Mouse (Mus musculus): ENCODE measurements around the gene Rmnd5b.
"Not testable (repeated sequence)": the region's sequence is repeated elsewhere in the genome, so short reads cannot be mapped to it uniquely, and the experiment has no call there.

Rmnd5b gene
- long read RNA-seq, experiment 1, transcript Rmnd5b-201 (10 exons, 1,946 nt), result major isoform, 48 of 60 reads
- long read RNA-seq, experiment 1, partial matches to known transcripts, result 5 of 60 reads
- long read RNA-seq, experiment 1, other reads (novel, unspliced or antisense), result 6 of 60 reads
- long read RNA-seq, experiment 2, transcript Rmnd5b-201 (10 exons, 1,946 nt), result major isoform, 76 of 91 reads
- long read RNA-seq, experiment 2, partial matches to known transcripts, result 8 of 91 reads
- long read RNA-seq, experiment 2, other reads (novel, unspliced or antisense), result 6 of 91 reads

DNA sequence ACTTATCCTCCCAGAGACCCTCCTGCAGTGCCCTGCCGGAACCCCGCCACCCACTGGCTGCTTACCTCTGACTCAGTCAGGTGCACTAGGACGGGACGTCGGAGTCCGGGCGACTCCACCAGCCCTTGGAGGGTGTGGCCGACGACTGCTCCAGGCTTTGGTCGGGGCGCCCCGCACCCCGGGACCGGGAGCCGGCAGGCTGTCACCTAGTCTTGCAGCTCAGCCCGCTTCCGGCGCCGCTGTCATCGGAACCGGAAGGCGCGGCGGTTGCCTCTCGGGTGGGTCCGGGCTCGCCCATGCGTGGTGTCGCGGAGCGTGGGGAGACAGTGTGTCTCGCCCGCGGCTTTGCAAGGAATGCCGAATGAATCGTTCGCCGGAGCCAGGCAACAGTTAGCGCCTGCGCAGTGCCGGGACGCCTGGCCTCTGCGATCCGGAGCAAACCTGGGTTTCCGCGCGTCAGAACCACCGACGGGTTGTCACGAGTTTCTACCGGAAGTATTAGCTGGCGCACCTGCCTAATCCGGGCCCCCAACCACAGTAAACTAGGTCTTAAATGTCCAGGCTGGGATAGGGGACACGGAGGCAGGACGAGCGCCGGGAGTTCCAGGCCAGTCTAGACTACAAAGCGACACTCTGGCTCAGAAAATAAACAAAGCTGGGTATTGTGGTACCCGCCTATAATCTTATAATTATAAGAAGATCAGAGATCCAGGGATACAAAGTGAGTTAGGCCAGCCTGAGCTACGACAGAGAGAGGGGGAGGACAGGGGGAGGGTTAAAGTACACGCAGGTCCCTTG is at the start of gene Rmnd5b:
TSS of gene Rmnd5b (minus strand) at position 372 of the 798 bp plus-strand sequence.
- intact Hi-C loops (cut with DNase I), result no loop called here

GRCm38 (mm10) chr11:51681976-51682374 is 46.3 kb upstream of the Rmnd5b start:
- intact Hi-C loops (cut with DNase I), result loop anchor here (1.0 kb wide), 1 partner anchor 65 kb away; no protein-coding TSS in a partner anchor

- intact Hi-C loops (cut with DNase I), result loop anchor here (1.0 kb wide), 1 partner anchor 64 kb away; no protein-coding TSS in a partner anchor
These were observed 45.8 kb upstream of the Rmnd5b start for GRCm38 (mm10) chr11:51681324-51681975.

GRCm38 (mm10) chr11:51679466-51679865 is 43.8 kb upstream of the Rmnd5b start:
- intact Hi-C loops (cut with DNase I), result no loop called here

DNA sequence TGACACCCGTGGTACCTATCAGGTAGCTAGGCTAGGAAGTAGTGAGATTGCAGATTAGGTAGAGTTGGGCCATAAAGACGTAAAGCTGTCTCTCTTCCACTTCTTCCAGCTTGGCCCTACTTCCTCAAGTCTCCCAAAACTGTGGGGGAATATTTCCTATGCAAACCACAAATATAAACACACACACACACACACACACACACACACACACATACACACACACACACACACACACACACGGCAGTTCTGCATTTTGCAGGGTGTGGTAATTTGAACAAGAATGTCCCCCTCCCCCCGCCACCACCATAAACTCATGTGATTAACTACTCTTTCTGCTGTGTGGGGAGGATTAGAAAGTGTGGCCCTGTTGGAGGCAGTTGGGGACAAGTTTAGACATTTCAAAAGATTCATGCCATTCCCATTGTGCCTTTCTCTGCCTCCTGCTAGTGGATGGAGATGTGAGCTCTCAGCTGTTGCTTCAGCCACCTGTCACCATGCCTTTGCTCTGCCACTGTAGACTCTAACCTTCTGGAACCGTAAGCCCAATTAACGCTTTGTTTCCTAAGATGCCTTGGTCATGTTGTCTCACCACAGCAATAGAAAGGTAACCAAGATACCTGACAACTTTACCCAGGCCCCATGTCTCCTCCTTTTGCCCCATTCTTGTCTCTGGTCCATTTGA is 42.2 kb upstream of the Rmnd5b start:
- intact Hi-C loops (cut with DNase I), result no loop called here

- intact Hi-C loops (cut with DNase I), result no loop called here
These were observed 39.7 kb upstream of the Rmnd5b start for GRCm38 (mm10) chr11:51675386-51675785.

GRCm38 (mm10) chr11:51673291-51673690 is 37.6 kb upstream of the Rmnd5b start:
- intact Hi-C loops (cut with DNase I), result no loop called here

GRCm38 (mm10) chr11:51671376-51671775 is 35.7 kb upstream of the Rmnd5b start:
- intact Hi-C loops (cut with DNase I), result no loop called here

DNA sequence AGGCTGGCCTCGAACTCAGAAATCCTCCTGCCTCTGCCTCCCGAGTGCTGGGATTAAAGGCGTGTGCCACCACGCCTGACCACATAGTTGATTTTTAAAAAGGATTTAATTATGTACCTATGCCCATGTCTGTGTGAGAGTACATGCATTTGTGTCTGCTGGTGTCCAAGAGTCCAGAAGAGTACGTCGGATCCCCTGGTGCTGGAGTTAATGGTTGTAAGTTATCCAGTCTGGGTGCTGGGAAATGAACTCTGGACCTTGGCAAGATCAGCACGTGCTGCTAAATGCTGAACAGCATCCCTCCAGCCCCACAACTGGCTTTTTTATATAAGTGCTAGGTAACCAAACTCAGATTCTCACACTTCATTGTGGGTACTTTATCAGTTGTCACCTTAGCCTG is 35.1 kb upstream of the Rmnd5b start:
- intact Hi-C loops (cut with DNase I), result no loop called here

GRCm38 (mm10) chr11:51664747-51665146 is 29.1 kb upstream of the Rmnd5b start:
- intact Hi-C loops (cut with DNase I), result not testable (repeated sequence)

GRCm38 (mm10) chr11:51662632-51663031 is 26.9 kb upstream of the Rmnd5b start:
- intact Hi-C loops (cut with DNase I), result no loop called here

GRCm38 (mm10) chr11:51661867-51662365 is 26.2 kb upstream of the Rmnd5b start:
- intact Hi-C loops (cut with DNase I), result no loop called here

DNA sequence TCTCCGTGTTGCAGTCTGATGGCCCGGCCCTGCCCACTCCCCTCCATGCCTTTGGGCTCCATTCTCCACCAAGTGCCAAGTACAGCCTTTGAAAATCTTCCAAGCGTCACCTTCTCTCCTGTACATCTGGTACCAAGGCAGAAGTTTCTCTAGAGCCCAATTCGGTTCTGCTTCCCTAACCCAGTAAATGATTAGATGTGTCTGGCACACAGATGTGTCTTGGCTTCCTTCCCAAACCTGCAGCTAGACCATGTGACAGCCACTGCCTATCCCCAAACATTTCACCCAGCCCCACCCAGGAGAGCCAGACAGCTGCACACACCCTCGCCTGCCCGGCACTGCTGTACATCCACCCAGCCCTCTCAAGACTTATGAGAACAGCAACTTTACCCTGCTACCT is 23.0 kb upstream of the Rmnd5b start:
- intact Hi-C loops (cut with DNase I), result no loop called here

GRCm38 (mm10) chr11:51658291-51658690 is 22.6 kb upstream of the Rmnd5b start:
- intact Hi-C loops (cut with DNase I), result no loop called here

GRCm38 (mm10) chr11:51656798-51657521 is 21.3 kb upstream of the Rmnd5b start:
- intact Hi-C loops (cut with DNase I), result no loop called here

DNA sequence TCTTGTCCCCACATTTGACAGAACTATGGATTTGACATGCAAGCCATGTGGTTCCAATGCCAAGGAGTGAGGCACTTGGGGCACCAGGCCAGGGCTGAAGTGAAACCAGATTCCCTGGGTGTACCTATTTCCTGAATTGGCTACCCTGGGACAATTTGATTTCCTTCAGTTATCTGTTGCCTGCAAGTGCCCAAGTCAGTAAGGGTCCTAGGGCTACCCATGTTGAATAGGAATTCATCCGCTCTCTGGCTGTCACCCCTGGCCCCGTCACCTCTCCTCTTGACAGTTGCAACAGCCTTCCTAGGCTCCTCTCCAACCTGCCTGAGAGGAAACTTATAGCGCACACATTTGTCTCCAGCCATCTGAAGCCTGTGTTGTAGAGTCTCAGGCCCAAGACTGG is 19.2 kb upstream of the Rmnd5b start:
- intact Hi-C loops (cut with DNase I), result no loop called here

DNA sequence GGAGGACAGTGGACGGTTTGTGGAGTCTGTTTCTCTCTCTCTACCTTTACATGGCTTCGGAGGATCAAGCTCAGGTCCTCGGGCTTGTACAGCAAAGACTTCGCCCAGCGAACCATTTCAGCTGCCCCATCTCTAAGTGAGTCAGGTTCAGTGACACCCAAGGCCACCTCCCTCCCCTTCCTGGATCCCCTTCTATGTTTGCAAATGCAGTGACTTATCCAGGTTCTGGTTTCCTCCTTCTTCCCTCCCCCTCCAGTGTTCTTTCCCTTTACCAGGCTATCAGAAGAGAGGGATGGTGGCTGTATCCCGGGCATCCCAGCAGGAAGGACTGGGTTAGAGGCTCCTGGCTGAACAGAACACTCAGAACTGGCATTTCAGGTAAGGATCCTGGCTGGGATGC is 18.0 kb upstream of the Rmnd5b start:
- intact Hi-C loops (cut with DNase I), result no loop called here

- intact Hi-C loops (cut with DNase I), result no loop called here
These were observed 17.3 kb upstream of the Rmnd5b start for GRCm38 (mm10) chr11:51652889-51653418.

GRCm38 (mm10) chr11:51650691-51651515 is 15.2 kb upstream of the Rmnd5b start, which contains the start of the genes N4bp3 and D930048N14Rik:
Gene N4bp3 (minus strand): TSS chr11:51650842.
Gene D930048N14Rik (plus strand): TSS chr11:51650954.
- intact Hi-C loops (cut with DNase I), result loop anchor here (2.0 kb wide), 1 partner anchor 32 kb away; the partner anchor contains the start of gene Nhp2

Data from adrenal gland (tissue).